Mouse (Mus musculus) liver, embryonic 13.5 days (tissue): ENCODE measurements around the gene Zdhhc14. TPM values are rescaled to one million over a fixed set of nuclear protein-coding genes. Genes with fewer than 3 reads are reported as not detected.

ENCODE experiments used
- ATAC-seq: fragments of 200-750 bp; cut with Nextera tagmentation; 2 replicates; pipeline ENCODE4 v1.8.0; 2017; ENCODE audit warnings: low read depth, mild to moderate bottlenecking, moderate number of reproducible peaks, moderate library complexity
- DNase-seq: peaks from one replicate; pipeline ENCODE4 v3.0.0; 2022
- H3K27ac ChIP-seq: fragments of 300-500 bp; sonication (generic); 2 replicates; pipeline ENCODE4 v1.5.1; 2015; ENCODE audit warnings: moderate library complexity, mild to moderate bottlenecking, inconsistent platforms
- H3K27me3 ChIP-seq: fragments of 300-500 bp; sonication (generic); 2 replicates; pipeline ENCODE4 v1.6.1; 2015; ENCODE audit warnings: mild to moderate bottlenecking, inconsistent platforms
- H3K36me3 ChIP-seq: fragments of 300-500 bp; sonication (generic); 2 replicates; pipeline ENCODE4 v1.6.1; 2015; ENCODE audit warnings: mild to moderate bottlenecking, inconsistent platforms
- H3K4me1 ChIP-seq: fragments of 300-500 bp; sonication (generic); replicated peaks from 2 replicates; pipeline ENCODE4 v1.6.1; 2015; ENCODE audit warnings: inconsistent platforms
- H3K4me2 ChIP-seq: fragments of 300-500 bp; sonication (generic); 2 replicates; pipeline ENCODE4 v1.6.1; 2015; ENCODE audit warnings: inconsistent platforms, mild to moderate bottlenecking, moderate library complexity
- H3K4me3 ChIP-seq: fragments of 300-500 bp; sonication (generic); replicated peaks from 2 replicates; pipeline ENCODE4 v1.5.1; 2015; ENCODE audit warnings: mild to moderate bottlenecking, inconsistent platforms
- H3K9ac ChIP-seq: fragments of 300-500 bp; sonication (generic); 2 replicates; pipeline ENCODE4 v1.6.1; 2015; ENCODE audit warnings: mild to moderate bottlenecking, inconsistent platforms
- H3K9me3 ChIP-seq: fragments of 300-500 bp; sonication (generic); replicated peaks from 2 replicates; pipeline ENCODE4 v1.6.1; 2016; ENCODE audit warnings: inconsistent platforms
- WGBS: fragments of 180-500 bp; shearing (Covaris S2); methylation state at CpG from one replicate; pipeline ENCODE4 v1.1.7; 2015; ENCODE audit not compliant: insufficient replicate concordance; 5-methylcytosine and 5-hydroxymethylcytosine counted together
- polyA plus RNA-seq: library from polyadenylated mRNA; unstranded; fragments of >200 nt; fragmentation: Nextera tagmentation; extraction: Ambion mirVana; gene quantifications from 2 replicates; pipeline ENCODE4 v1.2.1, GENCODE M21; 2015

The Zdhhc14 gene
- polyA plus RNA-seq, 1 experiment from 2014 or later, result 4.7 TPM

DNA sequence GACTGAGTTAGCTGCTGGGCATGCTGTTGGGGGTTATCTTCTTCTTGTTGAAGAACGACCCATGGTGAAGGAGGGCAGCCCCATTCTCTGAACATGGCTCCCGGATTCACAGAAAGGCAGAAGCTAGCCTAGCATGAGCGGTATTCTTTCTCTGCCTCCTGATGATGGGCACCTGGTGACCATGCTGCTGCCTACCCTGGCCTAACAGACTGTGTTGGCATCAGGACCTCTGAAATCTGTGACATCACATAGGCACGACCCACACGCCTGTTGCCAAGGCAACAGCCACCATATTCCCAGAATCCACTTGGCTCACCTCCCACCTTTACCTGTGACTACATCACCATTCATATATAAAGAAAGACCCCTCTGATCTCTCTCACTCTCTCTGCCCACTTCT, 251.7 kb downstream of the Zdhhc14 start:
- ATAC-seq, result no peak
- Histone ChIP-seq H3K36me3 (peaks cover 6% of the 10 kb centered on the region; the same call in 1 of the 2 replicates), H3K27me3 (no peaks in the 10 kb centered on the region), H3K9ac (no peak overlapping the region), H3K4me2 (no peak overlapping the region), H3K9me3 (no peaks in the 10 kb centered on the region), H3K4me1 (0 out of 2 replicates have a peak, but pooled peaks cover 4% of the 10 kb centered on the region), H3K4me3 (no peak overlapping the region), H3K27ac (no peak overlapping the region)
- DNase-seq, result no peak
- 85% methylated on average over 5 of the region's 5 CpGs for WGBS

- DNase-seq (no peak), ATAC-seq (no peak)
- Histone ChIP-seq H3K4me3 (no peak overlapping the region), H3K27ac (no peak overlapping the region), H3K4me1 (0 out of 2 replicates have a peak, but pooled peaks cover 7% of the 10 kb centered on the region), H3K36me3 (peaks cover 6% of the 10 kb centered on the region; the same call in 1 of the 2 replicates), H3K9ac (no peak overlapping the region), H3K4me2 (no peak overlapping the region), H3K27me3 (no peaks in the 10 kb centered on the region), H3K9me3 (no peaks in the 10 kb centered on the region)
- 76% methylated on average over 3 of the region's 3 CpGs for WGBS
Observed at GRCm38 (mm10) chr17:5746378-5746777, 254.0 kb downstream of the Zdhhc14 start.

GRCm38 (mm10) chr17:5747539-5748500, 255.5 kb downstream of the Zdhhc14 start:
- no peak overlapping the region for H3K9ac ChIP-seq
- 72% methylated on average over 16 of the region's 16 CpGs for WGBS
- no peak overlapping the region for H3K4me2 ChIP-seq
- no peak overlapping the region for H3K27ac ChIP-seq
- no peaks in the 10 kb centered on the region for H3K27me3 ChIP-seq
- peaks cover 9% of the 10 kb centered on the region; the same call in 1 of the 2 replicates for H3K4me1 ChIP-seq
- H3K36me3 ChIP-seq, result no peaks in the 10 kb centered on the region
- no peaks in the 10 kb centered on the region for H3K9me3 ChIP-seq
- H3K4me3 ChIP-seq, result no peak overlapping the region
- DNase-seq (no peak), ATAC-seq (no peak)

GRCm38 (mm10) chr17:5748501-5748894, 256.1 kb downstream of the Zdhhc14 start:
- H3K36me3 ChIP-seq, result peaks cover 4% of the 10 kb centered on the region; the same call in 1 of the 2 replicates
- no peaks in the 10 kb centered on the region for H3K9me3 ChIP-seq
- WGBS, result 10% methylated on average over 4 of the region's 4 CpGs
- no peak overlapping the region for H3K4me2 ChIP-seq
- no peak overlapping the region for H3K9ac ChIP-seq
- H3K4me1 ChIP-seq, result peaks cover 11% of the 10 kb centered on the region; the same call in 1 of the 2 replicates
- H3K27ac ChIP-seq, result no peak overlapping the region
- no peaks in the 10 kb centered on the region for H3K27me3 ChIP-seq
- DNase-seq (no peak), ATAC-seq (no peak)
- no peak overlapping the region for H3K4me3 ChIP-seq

DNA sequence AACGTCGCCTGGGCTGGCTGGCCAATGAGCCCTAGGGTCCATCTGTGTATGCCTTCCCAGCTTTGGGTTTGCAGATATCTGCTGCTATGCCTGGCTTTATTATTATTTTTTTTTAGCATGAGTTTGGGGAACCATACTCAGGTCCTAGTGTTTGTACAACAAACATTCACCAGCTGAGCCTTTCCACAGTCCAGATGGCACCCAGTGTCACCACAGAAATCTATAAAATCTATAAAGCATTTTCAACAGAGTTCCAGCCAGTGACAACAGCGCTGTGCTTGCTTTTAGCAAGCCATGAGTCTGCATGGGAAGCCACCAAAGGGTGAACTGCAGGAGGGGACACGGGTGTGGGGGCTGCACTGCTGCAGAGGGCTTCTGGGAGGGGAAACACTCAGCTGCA, 257.9 kb downstream of the Zdhhc14 start:
- Histone ChIP-seq H3K4me1 (peaks cover 11% of the 10 kb centered on the region; the same call in 1 of the 2 replicates), H3K4me3 (no peak overlapping the region), H3K27me3 (no peaks in the 10 kb centered on the region), H3K36me3 (peaks cover 10% of the 10 kb centered on the region; the same call in 1 of the 2 replicates), H3K9me3 (no peaks in the 10 kb centered on the region), H3K9ac (no peak overlapping the region), H3K4me2 (no peak overlapping the region), H3K27ac (no peak overlapping the region)
- ATAC-seq (no peak), DNase-seq (no peak)
- 66% methylated on average over 4 of the region's 4 CpGs for WGBS

- Histone ChIP-seq H3K4me3 (no peak overlapping the region), H3K4me1 (peaks cover 16% of the 10 kb centered on the region; the same call in 1 of the 2 replicates), H3K9me3 (no peaks in the 10 kb centered on the region), H3K9ac (no peak overlapping the region), H3K27ac (no peak overlapping the region), H3K27me3 (no peaks in the 10 kb centered on the region), H3K4me2 (no peak overlapping the region), H3K36me3 (peaks cover 10% of the 10 kb centered on the region; the same call in 1 of the 2 replicates)
- ATAC-seq (no peak), DNase-seq (no peak)
- 79% methylated on average over 3 of the region's 3 CpGs for WGBS
Observed at GRCm38 (mm10) chr17:5751066-5751465, 258.7 kb downstream of the Zdhhc14 start.

DNA sequence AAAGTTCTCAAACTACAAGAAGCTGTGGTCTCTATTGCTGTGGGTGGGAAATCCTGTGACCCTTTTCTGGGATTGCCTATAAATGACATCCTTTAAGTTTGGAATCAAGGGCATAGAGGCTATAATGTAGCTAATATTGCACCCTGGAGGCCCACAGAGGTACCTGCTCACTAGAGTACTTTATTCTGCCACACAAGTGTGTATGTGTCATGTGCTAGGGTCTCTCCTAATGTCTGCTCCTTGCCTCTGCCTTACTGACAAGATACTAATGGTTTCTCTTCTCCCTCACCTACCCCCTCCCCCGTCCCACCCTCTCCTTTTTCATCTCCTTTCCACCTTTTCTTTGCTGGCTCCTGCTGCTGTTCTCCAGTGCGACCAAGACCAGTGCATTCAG, 260.0 kb downstream of the Zdhhc14 start:
- Histone ChIP-seq H3K4me1 (peaks cover 17% of the 10 kb centered on the region; the same call in 1 of the 2 replicates), H3K9me3 (no peaks in the 10 kb centered on the region), H3K27ac (no peak overlapping the region), H3K9ac (no peak overlapping the region), H3K27me3 (no peaks in the 10 kb centered on the region), H3K36me3 (peaks cover 10% of the 10 kb centered on the region; the same call in 1 of the 2 replicates), H3K4me3 (no peak overlapping the region), H3K4me2 (peak overlapping the region; percentile 52; the same call in 1 of the 2 replicates)
- ATAC-seq (no peak), DNase-seq (no peak)
- 57% methylated on average over 2 of the region's 2 CpGs for WGBS

DNA sequence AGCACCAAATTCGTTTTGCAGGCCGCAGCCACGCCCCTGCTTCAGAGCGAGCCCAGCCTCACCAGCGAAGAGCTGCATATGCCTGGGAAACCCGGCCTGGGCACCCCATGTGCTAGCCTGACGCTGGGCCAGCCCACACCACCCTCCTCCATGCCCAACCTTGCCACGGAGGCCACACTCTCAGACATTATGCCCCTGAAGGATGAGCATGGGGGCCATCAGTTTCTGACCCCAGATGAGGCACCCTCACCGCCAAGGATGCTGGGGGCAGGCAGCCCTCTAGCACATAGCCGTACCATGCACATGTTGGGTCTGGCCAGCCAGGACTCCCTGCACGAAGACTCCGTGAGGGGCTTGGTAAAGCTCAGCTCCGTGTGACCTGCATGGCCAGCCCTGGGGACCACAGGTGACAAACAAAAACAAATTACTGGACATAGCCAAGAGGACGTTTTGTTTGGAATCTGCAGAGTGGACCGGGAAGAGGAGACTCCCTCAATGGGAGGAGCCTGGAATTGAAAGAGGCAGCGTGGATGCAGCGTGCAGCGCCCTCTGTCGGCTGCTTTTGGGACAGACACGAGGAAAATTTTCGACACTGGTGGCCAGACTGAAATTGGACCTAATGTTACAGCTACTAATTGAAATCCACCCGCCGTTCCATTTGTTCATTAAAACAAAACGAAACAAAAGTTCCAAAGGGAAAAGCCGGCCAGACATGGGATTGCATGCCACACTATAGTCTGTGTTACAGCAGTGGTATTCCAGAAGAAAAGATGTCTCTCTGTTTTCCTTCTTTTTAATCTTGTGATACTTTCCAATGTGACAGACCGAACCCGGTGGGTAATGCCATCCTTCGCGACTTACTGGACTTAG, 260.6 kb downstream of the Zdhhc14 start:
- WGBS, result 20% methylated on average over 29 of the region's 29 CpGs
- DNase-seq (peak; percentile 45), ATAC-seq (peak; percentile 30; the same call in 1 of the 2 replicates)
- peaks cover 17% of the 10 kb centered on the region; the same call in 1 of the 2 replicates for H3K4me1 ChIP-seq
- no peak overlapping the region for H3K9ac ChIP-seq
- no peaks in the 10 kb centered on the region for H3K9me3 ChIP-seq
- peak overlapping the region; percentile 52 for H3K4me2 ChIP-seq
- no peaks in the 10 kb centered on the region for H3K27me3 ChIP-seq
- peaks cover 10% of the 10 kb centered on the region; the same call in 1 of the 2 replicates for H3K36me3 ChIP-seq
- peak overlapping the region; percentile 41 for H3K4me3 ChIP-seq
- H3K27ac ChIP-seq, result no peak overlapping the region

GRCm38 (mm10) chr17:5755489-5755888, 263.1 kb downstream of the Zdhhc14 start:
- H3K27me3 ChIP-seq, result no peaks in the 10 kb centered on the region
- no peak overlapping the region for H3K4me3 ChIP-seq
- H3K4me2 ChIP-seq, result no peak overlapping the region
- 75% methylated on average over 7 of the region's 7 CpGs for WGBS
- no peak overlapping the region for H3K9ac ChIP-seq
- DNase-seq (no peak), ATAC-seq (no peak)
- H3K9me3 ChIP-seq, result no peaks in the 10 kb centered on the region
- no peak overlapping the region for H3K27ac ChIP-seq
- H3K36me3 ChIP-seq, result peaks cover 10% of the 10 kb centered on the region; the same call in 1 of the 2 replicates
- peaks cover 10% of the 10 kb centered on the region; the same call in 1 of the 2 replicates for H3K4me1 ChIP-seq

DNA sequence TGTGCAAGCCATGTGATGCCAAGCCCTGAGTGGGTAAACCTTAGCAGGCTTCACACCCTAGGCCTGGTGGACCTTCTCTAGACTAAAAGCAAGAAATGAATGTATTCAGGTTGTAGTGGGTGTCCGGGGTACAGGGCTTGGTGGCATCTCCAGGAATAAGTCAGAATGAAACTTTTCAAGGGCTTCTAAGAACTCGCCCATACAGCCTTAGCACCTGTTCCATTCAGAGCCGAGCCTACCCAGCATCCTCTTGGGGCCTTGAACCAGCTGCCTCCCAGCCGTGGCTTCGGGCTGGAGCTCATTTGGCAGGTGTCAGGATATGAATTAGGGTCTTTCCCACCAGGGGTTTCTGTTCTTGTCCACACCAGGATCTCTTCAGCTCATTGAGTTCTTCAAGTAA, 263.7 kb downstream of the Zdhhc14 start:
- H3K27ac ChIP-seq, result no peak overlapping the region
- no peak overlapping the region for H3K4me2 ChIP-seq
- no peak overlapping the region for H3K9ac ChIP-seq
- no peaks in the 10 kb centered on the region for H3K27me3 ChIP-seq
- 66% methylated on average over 5 of the region's 5 CpGs for WGBS
- H3K36me3 ChIP-seq, result peaks cover 10% of the 10 kb centered on the region; the same call in 1 of the 2 replicates
- no peak for DNase-seq
- no peak overlapping the region for H3K4me3 ChIP-seq
- peaks cover 10% of the 10 kb centered on the region; the same call in 1 of the 2 replicates for H3K4me1 ChIP-seq
- no peaks in the 10 kb centered on the region for H3K9me3 ChIP-seq
- ATAC-seq, result no peak

DNA sequence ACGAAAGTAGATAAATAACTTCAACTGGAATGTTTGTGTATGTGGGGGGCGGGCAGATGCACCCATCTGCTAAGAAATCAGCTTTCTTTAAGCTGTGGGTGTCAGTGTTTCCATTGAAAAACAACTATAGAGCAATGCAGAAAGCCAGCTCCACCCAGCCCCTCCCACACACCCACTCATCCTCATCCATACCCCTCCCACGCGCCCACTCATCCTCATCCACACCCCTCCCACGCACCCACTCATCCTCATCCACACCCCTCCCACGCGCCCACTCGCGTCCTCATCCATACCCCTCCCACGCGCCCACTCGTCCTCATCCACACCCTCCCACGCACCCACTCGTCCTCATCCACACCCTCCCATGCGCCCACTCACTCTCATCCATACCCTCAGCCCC, 264.5 kb downstream of the Zdhhc14 start:
- Histone ChIP-seq H3K27ac (no peak overlapping the region), H3K36me3 (peaks cover 10% of the 10 kb centered on the region; the same call in 1 of the 2 replicates), H3K9ac (no peak overlapping the region), H3K9me3 (no peaks in the 10 kb centered on the region), H3K4me3 (no peak overlapping the region), H3K4me1 (peaks cover 10% of the 10 kb centered on the region; the same call in 1 of the 2 replicates), H3K4me2 (no peak overlapping the region), H3K27me3 (no peaks in the 10 kb centered on the region)
- DNase-seq (no peak), ATAC-seq (no peak)
- WGBS, result 77% methylated on average over 15 of the region's 15 CpGs
